Mouse (Mus musculus) adrenal gland, postnatal 14 days (tissue): ENCODE measurements around the gene Tjp3. TPM values are rescaled to one million over a fixed set of nuclear protein-coding genes. Genes with fewer than 3 reads are reported as not detected.

Source experiments
- DNase-seq: peaks from one replicate; pipeline ENCODE4 v3.0.0; 2021; ENCODE audit warnings: mixed read lengths
- total RNA-seq: library from RNA; stranded (reverse); gene quantifications from 2 replicates; pipeline ENCODE4 v1.2.3, GENCODE M21; 2021

The Tjp3 gene
- total RNA-seq, 1 experiment from 2014 or later, result 1.6 TPM

- DNase-seq, result peak; percentile 98
These were observed 24.9 kb downstream of the Tjp3 start, which contains the start of the genes Mrpl54 and Apba3 for GRCm38 (mm10) chr10:81266211-81267105. TSS of gene Mrpl54 (minus strand) at chr10:81266934. TSS of gene Apba3 (plus strand) at chr10:81266960.

- DNase-seq, result no peak
These were observed 25.8 kb downstream of the Tjp3 start for GRCm38 (mm10) chr10:81265540-81265939.

GRCm38 (mm10) chr10:81261025-81261424 is 30.4 kb downstream of the Tjp3 start:
- no peak for DNase-seq

GRCm38 (mm10) chr10:81259225-81259884 is 32.0 kb downstream of the Tjp3 start:
- no peak for DNase-seq

GRCm38 (mm10) chr10:81257158-81258039 is 34.0 kb downstream of the Tjp3 start:
- no peak for DNase-seq

GRCm38 (mm10) chr10:81254886-81255285 is 36.5 kb downstream of the Tjp3 start:
- DNase-seq, result no peak

GRCm38 (mm10) chr10:81252424-81253419 is 38.7 kb downstream of the Tjp3 start, which contains the start of gene Matk:
TSS of gene Matk (plus strand) at chr10:81252935.
- DNase-seq, result peak; percentile 74

GRCm38 (mm10) chr10:81249442-81249841 is 41.9 kb downstream of the Tjp3 start:
- DNase-seq, result no peak

- DNase-seq, result no peak
These were observed 43.6 kb downstream of the Tjp3 start for GRCm38 (mm10) chr10:81247804-81248203.

- no peak for DNase-seq
These were observed 46.2 kb downstream of the Tjp3 start for GRCm38 (mm10) chr10:81245166-81245565.

GRCm38 (mm10) chr10:81244595-81244994 is 46.8 kb downstream of the Tjp3 start:
- peak; percentile 88 for DNase-seq

GRCm38 (mm10) chr10:81244146-81244545 is 47.2 kb downstream of the Tjp3 start:
- no peak for DNase-seq

GRCm38 (mm10) chr10:81242021-81242420 is 49.4 kb downstream of the Tjp3 start:
- no peak for DNase-seq

- peak; percentile 81 for DNase-seq
These were observed 50.5 kb downstream of the Tjp3 start for GRCm38 (mm10) chr10:81240876-81241275.

- DNase-seq, result no peak
These were observed 52.8 kb downstream of the Tjp3 start for GRCm38 (mm10) chr10:81238618-81239017.

- no peak for DNase-seq
These were observed 54.7 kb downstream of the Tjp3 start for GRCm38 (mm10) chr10:81236471-81237268.

- no peak for DNase-seq
These were observed 57.2 kb downstream of the Tjp3 start for GRCm38 (mm10) chr10:81234206-81234605.

- DNase-seq, result no peak
These were observed 58.2 kb downstream of the Tjp3 start for GRCm38 (mm10) chr10:81233226-81233585.

GRCm38 (mm10) chr10:81232580-81233225 is 58.7 kb downstream of the Tjp3 start, which contains the start of gene Zfr2:
TSS of gene Zfr2 (plus strand) at chr10:81233155.
- DNase-seq, result peak; percentile 97
